Mouse (Mus musculus) brain, embryonic 14.5 days (tissue): ENCODE measurements around the gene Gm9837.

ENCODE experiments used
- CTCF ChIP-seq: fragments of 200-500 bp; IDR thresholded peaks from 2 replicates; pipeline ENCODE4 v1.5.1; 2012; ENCODE audit warnings: inconsistent platforms, mild to moderate bottlenecking, moderate library complexity, borderline replicate concordance; ENCODE audit not compliant: insufficient read depth, insufficient read length; ENCODE audit errors: extremely low read depth
- POLR2A ChIP-seq: fragments of 200-500 bp; IDR thresholded peaks from 2 replicates; pipeline ENCODE4 v1.6.1; 2012; ENCODE audit warnings: mild to moderate bottlenecking, inconsistent platforms, borderline replicate concordance; ENCODE audit not compliant: poor library complexity, insufficient read depth, insufficient read length, severe bottlenecking; ENCODE audit errors: extremely low read depth

- TF ChIP-seq CTCF (no peak), POLR2A (no peak)
Observed at GRCm38 (mm10) chr11:53496946-53497345, 26.7 kb upstream of the Gm9837 start.
